Mouse (Mus musculus) testis, postnatal 14 days (tissue): ENCODE data around the gene Tk2.
"Not testable (repeated sequence)": the region's sequence is repeated elsewhere in the genome, so short reads cannot be mapped to it uniquely, and the experiment has no call there.

Experiments used
- DNase-seq: peaks from one replicate; pipeline ENCODE4 v3.0.0; 2021; ENCODE audit warnings: low spot score

Gene Tk2

DNA sequence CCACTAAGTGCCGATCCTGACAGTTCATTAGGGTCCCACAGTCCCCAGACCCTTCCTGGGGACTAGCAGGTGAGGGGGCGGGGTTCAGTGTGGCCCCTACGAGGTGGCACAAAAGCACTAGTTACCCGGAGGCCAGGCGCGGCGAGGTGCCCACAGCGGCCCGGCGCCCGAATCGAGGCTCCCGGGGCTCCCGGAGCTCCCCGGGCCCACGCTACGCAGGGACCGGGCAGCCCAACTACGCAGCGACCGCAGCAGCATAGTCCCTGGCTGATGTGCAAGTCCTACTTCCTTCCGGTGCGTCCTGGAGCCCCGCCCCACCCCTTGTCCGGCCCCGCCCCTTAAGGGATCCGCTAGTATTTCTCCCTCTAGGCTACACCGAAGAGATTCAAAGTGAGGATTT is at the start of gene Tk2:
Gene Tk2 (minus strand): TSS at position 283 of the 400 bp plus-strand sequence.
- peak; percentile 78 for DNase-seq

DNA sequence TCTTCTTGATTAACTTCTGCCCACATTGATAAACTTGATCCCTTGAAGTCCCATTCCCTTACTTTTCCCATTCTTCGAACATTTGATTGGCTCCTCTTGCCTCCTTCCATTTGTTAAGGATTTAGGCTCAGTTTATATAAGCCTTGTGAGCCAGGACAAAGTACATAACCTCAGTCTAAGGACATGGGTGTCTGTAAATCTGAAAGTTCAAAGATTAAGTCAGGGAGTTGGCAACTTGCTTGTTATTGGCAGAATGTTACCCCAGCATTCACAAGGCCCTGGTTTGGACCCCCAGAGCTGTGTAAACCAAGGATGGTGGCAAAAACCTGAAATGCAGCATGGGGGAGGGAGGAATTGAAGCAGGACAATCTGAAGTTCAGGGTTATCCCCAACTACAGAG is 46.0 kb upstream of the Tk2 start:
- DNase-seq: no peak

DNA sequence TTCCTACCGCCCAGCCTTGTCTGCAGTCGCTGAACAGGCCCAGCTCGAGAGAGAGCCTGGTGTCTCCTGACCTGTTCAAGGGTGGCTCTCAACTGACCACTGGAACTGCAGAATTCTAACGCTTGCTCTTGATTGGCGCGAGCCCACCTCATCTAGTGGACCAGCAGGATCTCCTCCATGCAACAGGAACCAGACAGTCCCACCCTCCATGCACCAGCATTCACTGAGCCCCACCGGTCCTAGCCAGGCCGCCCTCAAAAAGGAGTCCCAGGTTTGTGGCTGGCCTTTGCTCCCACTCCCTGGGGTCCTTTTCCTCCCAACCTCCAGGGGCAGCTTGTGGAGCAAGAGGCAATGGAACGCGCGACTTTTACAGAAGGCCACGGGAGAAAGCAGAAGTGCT is 44.7 kb upstream of the Tk2 start, which contains the start of gene Cmtm2a:
Gene Cmtm2a (minus strand): TSS at position 101 of the 400 bp plus-strand sequence.
- DNase-seq: not testable (repeated sequence)

DNA sequence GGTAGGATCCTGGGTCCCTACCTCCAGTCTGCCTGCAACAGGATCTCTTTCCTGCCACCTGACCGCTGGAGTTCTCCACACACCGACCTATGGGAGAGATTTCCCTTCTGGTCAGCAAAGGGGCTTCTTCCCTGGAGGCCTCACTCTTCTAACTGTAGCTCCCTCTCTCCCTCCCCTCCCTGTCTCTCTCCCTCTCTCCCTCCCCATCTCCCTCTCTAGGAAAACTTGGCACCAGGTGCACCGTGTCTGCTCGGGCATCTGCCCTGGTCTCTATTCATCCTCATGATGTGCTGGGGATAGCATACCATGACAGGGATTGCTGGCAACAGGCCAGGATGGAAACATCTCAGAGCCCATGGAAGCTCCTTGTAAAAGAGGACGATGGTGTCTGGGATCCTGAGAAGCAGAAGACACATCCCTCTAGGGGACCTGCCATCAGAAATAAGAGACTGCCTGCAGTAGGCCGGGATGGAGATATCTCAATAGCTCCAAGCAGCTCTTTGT is 20.6 kb upstream of the Tk2 start:
- no peak for DNase-seq

DNA sequence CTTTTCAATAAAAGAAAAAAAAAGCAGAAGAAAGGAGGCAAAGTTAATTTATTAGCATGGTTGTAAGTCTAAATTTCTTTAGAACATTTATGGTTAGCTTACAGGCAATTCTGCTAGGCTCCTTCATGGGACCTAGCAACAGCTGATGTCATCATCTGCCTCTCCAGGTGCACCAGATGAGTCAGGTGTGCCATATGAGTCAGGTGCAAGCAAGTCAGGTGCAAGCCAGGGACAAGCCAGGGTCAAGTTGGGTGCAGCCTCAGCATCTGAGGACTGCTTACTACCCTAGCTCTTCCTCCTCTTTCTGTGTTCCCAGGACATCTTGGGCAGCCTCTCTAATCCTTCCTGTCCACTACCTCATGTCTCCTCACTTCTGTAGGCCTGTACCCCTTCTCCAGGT is 20.0 kb upstream of the Tk2 start:
- DNase-seq: no peak

DNA sequence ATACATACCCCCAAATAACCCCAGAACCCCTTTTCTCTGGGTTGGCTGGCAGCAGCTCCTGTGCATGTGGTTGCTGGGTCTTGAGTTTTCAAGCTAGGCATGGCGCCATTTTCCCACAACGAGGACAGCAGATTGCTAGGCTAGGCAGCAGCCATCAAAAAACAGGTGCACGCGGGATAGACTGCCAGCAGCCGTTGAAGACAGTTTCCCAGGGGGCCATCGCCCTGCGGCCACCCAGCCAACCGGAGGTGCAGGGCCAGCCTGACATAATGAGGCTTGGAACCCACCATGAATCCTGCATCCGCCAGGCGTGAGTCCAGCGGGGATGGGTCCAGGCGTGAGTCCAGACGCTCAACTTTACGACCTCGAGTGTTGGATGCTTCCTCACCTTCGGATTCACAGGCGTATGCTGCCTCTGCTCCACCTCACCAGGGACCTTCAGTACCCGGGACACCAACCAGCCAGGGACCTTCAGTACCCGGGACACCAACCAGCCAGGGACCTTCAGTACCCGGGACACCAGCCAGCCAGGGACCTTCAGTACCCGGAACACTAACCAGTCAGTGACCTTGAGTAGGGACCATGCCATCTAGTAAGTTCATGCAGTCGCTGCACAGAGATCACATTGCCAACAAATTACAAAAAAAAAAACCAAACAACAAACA is 16.0 kb upstream of the Tk2 start:
- DNase-seq: not testable (repeated sequence)

DNA sequence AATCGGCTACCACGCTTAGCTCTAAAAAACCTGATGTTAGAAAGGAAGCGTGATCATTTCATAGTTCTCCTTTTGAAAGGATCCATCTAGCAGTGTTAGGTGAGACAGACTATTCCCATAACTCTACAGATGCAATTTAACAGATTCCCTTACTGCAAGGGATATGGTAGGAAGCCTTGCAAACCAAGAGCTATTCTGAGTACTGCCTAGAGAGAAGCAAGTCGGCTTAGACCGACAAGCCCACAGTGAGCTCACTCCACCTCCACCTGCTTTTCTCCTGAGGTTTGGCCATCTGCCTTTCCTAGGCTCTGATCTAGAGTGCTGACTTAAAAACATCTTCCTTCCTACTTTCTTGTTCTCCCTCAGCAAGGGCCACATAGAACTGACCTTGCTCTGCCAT is 13.4 kb upstream of the Tk2 start:
- DNase-seq: not testable (repeated sequence)

DNA sequence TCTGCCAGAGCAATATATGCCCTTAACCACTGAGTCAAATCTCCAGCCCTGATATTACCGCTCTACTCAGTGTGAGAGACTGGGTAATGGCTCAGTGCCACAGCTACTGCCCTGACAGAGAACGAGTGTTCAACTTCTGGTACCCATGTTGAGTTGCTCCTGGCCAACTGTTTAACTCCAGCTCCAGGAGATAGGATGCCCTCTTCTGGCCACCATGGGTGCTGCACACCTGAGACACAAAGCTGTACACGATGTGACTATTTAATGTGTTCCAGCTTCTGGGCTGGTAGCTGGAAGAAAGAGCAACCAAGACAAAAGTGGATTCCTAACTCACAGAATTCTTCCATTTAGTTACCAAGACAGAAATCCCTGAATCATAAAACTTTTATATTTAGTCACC is 4.7 kb upstream of the Tk2 start:
- no peak for DNase-seq

DNA sequence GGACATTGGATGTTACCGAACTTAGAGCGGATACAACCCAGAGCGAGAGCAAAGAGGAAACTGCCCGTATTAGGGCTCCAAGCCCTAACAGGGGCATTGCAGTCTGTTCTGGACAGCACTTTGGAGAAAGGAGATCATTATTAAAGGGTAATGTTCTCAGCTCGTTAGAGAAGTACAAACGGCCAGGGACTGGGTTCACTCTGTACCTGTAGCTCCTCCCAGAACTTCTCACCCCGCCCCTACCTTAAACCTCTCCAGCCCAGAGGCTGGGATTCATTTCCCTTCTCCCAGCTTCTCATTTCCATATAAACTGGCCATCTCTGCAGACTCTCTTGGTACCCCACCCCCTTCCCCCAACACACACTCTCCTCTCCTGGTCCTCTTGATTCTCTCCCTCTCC is 3.1 kb upstream of the Tk2 start:
- DNase-seq: no peak

DNA sequence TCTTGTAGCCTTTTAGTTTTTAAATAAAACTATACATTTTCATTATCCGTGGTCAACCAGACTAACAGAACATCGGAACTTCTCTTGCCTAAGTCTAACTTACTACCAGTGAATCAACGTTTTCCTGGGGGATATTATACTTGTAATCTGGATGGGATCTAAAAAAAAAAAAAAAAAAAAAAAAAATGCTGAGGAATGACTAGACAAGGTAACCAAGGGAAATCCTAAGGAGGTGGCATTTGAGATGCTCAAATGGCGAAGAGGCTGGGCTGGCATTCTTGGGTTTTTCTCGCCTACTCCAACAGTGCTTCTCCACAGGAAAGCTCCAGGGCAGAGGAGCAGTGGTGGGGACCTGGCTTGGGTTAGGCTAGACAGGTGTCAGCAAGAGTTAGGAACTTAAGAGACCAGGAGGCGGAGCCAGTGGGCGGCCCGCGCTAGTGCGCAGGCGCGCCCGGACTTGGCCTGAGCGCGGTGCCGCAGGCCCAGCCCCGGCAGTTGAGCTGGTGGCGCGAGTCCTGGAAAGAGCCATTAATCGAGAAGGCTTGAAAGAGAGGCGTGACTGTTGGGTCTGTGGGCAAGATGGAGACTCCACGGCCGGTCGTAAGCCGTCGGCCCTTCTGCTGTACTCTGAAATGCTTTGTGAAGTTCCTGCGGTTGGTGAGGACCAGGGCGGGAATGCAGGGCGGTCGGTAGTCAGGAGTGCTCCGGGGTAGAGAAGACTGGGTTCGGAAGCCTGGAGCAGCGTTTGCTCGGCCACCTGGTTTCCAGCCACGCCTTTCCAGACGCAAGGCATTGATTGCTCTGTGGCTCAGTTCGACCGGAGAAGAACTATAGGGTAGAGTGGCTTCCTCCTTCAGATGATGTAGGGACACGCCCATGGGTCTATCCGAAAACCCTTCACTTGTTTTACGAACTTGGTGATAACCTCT is 2.3 kb upstream of the Tk2 start, which contains the start of gene Cklf:
Gene Cklf (plus strand): TSS at position 423 of the 929 bp plus-strand sequence.
- peak; percentile 86 for DNase-seq

DNA sequence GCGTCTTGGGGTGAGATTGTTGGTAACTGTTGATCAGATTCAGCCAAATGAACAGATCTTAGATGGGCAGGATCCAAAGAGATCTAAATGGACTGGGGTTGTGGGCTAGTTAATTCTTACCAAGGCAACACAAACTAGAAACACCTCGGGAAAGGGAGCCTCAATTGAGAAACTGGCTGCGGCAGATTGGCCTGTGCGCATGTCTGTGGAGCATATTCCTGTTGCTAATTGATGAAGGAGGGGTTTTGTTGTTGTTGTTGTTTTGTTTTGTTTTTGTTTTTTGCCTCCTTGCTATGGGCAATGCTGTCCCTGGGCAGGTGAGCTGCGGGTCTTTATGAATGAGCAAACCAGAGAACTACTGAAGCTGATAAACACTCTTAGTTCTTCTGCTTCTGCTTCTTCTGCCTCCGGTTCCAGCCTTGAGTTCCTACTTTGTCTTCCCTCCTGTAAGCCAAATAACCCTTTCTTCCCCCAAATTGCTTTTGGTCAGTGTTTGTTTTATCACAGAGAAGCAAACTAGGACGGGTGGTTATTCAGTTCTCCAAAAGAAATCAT is 1.2 kb upstream of the Tk2 start:
- DNase-seq: no peak

DNA sequence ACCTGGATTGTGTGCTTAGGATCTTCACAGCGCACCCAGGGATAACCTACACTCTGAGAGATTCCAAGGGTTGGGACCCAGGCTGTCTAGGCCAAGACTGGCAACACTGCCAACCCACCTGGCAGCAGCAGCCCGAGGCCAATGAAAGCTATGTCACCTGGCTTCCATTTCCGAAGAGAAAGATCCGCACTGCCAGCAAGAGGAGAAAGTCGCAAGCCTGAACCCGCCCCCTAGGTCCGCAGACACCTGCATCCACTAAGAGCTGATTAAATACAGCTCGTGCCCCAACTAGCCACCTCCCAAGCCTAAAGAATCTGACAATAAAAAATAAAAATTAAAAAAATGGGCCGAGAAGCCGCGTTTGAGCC is 466 bp downstream of the Tk2 start:
- peak; percentile 10 for DNase-seq

DNA sequence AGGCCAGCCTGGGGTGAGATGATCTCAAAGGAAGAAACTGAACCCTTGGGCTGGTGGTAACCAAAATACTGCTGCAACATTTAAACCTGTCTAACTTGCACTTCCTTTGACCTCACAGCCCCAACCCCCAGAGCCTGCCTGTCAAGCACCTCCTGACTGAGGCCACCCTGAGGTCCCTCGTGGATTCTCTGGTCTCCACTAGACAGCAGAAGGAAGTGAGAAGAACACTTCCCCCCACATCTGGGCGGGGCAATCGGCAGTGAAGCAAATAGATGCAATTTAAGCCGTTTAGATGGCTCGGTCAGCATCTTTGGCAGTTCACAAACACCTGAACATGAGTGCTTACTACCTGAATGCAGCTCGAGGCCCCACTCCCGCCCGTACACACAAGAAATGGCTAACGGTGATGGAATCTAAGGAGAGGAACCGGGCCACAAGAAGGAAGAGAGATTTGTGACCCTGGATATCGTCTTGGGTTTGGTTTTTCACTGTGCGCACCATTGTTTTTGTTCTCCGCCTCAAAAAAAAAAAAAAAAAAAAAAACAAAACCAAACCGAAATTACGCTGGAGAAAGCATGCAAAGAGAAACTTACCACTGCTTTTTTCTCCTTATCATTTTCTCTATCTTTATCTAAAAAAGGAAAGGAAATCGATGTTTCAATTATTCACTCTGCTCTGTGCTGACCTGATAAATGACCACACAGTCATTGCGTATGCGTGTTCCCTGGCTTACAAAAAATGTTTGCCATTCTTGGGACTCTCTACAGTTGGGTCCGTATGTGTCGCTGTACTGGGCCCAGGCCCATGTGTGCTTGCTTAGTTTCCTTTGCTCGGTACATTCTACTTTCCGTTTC is 1.1 kb downstream of the Tk2 start:
- DNase-seq: no peak

DNA sequence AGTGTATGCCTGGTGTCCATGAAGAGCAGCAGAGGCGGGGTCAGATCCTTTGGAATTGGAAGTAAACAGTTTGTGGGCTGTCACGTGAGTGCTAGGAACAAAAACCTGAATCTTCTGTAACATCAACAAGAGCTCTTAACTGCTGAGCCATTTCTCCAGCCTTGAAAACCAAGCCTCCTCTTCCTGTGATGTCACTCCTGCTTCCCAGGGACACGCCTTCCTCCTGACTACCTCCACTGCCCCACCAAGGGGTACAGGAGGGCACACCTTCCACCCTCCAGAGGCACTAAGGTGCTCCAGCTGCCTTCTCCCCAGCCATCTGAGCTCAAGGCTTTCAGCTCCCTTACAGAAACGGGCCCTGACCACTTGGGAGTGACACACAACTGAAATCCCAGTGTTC is 1.7 kb downstream of the Tk2 start:
- no peak for DNase-seq

DNA sequence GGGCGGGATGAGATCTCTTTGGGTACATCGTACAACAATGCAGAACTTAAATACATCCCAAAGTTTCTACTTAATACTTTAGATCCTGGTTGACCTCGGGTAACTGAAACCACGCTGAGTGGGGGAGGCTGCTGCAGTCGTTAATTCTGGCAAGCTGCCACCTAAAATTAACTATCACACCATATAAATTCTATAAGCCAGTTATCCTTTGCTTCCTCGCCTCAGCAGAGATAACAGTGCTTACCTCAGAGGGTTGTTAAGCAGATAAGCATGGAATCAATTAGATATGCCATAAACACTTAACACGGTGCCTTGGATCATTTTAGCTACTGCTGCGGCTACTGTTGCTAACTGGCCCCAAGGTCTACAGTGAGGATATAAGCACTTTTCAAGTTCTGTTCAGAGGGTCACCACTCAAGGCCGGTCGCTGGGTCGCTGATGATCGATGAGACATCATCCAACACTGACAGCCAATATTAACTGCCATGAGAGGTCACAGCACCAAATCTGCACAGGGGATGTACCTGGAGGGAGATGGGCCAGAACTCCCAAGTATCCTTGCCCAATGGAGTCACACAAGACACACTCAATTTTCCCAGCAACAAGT is 6.2 kb downstream of the Tk2 start:
- no peak for DNase-seq

DNA sequence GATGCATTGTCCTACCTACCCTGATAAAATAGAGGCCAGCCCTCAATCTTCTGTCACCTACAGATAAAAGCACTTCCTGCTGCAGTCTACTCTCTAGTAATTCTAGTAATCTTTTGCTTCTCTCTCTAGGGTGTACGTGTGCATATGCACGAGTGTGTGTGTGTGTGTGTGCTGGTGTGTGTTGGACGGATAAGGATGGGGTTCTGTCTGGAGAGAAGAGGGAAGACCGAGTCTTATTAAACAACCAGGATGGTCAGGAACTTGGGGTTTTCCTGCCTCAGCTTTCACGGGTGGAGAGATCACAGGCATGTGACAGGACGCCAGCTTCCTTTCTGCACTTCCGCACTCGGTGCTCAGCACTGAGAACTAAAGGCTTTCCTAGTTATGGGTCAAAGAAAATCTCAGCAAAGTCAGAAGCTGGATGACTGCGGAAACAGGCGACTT is 8.9 kb downstream of the Tk2 start:
- DNase-seq: no peak

DNA sequence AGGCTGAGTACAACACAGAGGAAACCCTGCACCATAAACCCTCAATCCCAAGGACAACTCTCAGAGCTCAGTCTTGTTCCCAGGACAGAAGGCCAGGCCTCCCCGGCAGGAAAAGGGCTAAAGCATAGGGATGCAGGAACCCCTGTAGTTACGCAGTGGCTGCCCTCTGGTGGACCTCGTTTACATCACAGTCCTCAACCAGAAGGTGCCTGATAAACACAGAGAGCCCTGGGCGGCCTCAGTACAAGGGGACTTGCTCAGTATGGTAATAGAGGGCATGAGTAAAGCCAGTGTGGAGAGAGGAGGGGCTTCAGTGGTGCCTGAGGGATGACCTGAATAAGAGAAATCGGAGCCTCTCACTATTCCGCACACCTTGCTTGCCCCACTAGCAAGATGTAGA is 13.8 kb downstream of the Tk2 start:
- DNase-seq: no peak

DNA sequence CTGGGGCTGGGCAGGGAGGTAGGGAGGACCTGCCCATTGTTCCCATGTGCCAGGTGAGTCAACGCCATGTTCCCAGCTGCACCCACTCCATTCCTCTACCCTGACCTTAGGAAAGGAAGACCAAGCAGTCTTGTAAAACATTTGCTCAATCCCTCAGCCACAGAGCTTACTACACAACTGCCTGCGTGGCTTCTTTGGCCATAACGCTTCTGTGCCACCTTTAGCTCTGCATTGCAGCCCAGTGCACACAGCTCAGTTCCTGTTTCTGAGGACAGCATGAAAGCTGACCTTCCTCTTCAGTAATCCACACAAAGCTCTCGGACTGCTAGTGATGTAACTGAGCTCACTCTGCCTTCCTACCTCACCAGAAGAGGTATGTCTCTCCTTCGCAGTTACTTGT is 15.4 kb downstream of the Tk2 start:
- no peak for DNase-seq

DNA sequence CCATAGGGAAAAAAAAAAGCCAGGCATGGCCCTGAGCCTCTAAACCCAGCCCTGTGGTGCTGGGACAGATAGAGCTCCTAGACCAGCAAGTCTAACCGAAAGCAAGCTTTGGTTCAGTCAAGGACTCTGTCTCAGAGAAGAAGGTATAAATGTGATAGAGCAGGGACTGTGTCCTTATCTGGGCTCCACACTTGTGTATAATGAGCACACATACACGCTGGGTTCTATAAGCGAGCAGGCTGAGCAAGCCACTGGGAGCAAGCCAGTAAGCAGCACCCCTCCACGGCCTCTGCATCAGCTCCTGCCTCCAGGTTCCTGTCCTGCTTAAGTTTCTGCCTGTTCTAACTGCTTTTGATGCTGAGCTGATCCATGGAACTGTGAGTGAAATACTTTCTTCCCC is 16.3 kb downstream of the Tk2 start:
- DNase-seq: no peak

DNA sequence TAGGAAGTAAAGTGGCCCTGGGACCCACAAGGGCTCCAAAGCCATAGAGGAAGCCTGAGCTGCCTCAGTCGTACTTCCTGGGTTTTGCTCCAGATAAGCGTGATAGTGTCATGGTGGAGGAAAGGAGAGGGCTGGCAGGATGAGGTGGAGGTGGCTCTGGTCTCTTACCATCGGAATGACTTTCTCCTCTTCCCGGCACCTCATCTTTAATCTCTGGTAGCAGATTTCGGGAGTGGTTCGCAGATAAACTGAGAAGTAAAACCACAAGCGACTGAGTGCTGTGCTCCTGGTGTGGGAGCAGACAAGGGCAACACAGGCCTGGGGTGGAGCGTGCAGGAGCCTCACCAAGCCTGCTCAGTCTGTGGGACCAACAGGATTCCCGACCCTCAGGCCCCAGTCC is 18.0 kb downstream of the Tk2 start:
- no peak for DNase-seq

DNA sequence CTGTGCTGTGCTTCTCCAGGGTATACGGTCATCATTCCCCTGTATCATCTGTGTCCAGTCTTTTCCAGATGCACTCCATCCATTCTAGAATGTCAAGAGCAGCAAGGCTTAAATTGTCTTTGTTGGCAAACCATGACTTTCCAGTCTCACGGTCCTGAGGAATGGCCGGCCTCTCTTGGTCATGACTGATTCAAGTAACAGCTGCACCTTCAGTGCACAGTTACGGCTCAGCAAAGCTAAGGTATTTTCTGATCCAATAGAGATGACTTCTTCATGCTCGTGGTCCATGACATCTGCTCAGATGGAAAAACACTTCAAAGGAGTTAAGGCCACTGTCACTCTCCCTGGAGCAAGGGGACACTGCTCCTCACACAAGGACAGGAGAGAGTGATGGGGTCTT is 21.3 kb downstream of the Tk2 start:
- DNase-seq: no peak
